In the genomic region with DNA sequence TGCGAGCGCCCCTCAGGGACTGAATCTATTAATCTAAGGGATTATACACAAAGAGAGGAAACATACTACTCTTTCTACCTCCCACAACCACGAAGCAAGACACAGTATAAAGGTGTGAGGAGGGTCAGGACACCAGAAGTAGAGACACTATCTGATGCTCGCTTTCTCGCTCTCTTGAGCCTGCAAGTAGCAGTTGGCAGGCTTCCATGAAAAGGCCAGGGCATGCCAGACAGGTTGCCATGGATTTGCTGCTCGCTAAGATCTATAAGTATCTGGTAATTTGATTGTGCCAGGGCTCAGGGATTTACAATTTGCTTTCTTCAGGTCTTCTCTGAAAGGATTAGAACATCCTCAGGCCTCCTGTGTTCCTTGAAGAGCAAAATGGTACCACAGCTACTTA, we compare ENCODE assay signal across 17 mouse cellular contexts.
A peak's percentile ranks its signal among the peaks of the same experiment; 100 is the strongest.
DNase-seq lines count a peak whose midpoint lies in the region.
"Had no signal": no experiment of that assay in that cellular context is flagged by ENCODE, and none has a peak within 500 bp of the region (broad histone marks: within the 10 kb centered on the region; RNA-seq: fewer than 3 reads in every experiment).

No protein-coding gene starts in this region.

- intact Hi-C loops in left cerebral cortex, postnatal 4 days (cut with DNase I), result no loop called here

- DNase-seq in cerebellum, postnatal 14 days, result peak; percentile 42 to 53
- DNase-seq in cerebellum, adult 9-10 months, result no peak
- DNase-seq in left cerebral cortex, postnatal 4 days, result peak; percentile 25
- no peak for DNase-seq in left cerebral cortex, adult 18-20 months (ENCODE audit: low spot score in 2 of 2)
- peak; percentile 2 for DNase-seq in retina, postnatal 1 day
- no peak for DNase-seq in retina, embryonic 14.5 days (ENCODE audit: low spot score)
- DNase-seq: adrenal gland, postnatal 10 days; adrenal gland, postnatal 36 days; B cell, adult 2 months; cerebellum, adult 11 months; cerebellum, adult 8-10 months; cerebellum, postnatal 36 days; embryo, embryonic 11 days; forebrain, postnatal 0 days; gastrocnemius, adult 2 months; gastrocnemius, postnatal 14 days; heart, adult 11 months had no signal

Comparison
In these comparisons a context has a peak if more than half of its experiments do, and no peak if none do; other contexts are left out.
1. DNase-seq: peak in cerebellum, postnatal 14 days (2 of 2), left cerebral cortex, postnatal 4 days (single experiment) and retina, postnatal 1 day (single experiment); none in cerebellum, adult 9-10 months (single experiment), left cerebral cortex, adult 18-20 months (0 of 2) and retina, embryonic 14.5 days (single experiment).